Mouse (Mus musculus) midbrain, embryonic 14.5 days (tissue): ENCODE results near the gene Nop2. TPM values are rescaled to one million over a fixed set of nuclear protein-coding genes. Genes with fewer than 3 reads are reported as not detected.

Experiments
- ATAC-seq: fragments of 200-750 bp; cut with Nextera tagmentation; 2 replicates; pipeline ENCODE4 v1.8.0; 2017; ENCODE audit warnings: moderate number of reproducible peaks, moderate library complexity; ENCODE audit not compliant: low FRiP score, low TSS enrichment
- DNase-seq: peaks from one replicate; pipeline ENCODE4 v3.0.0-alpha.2; 2015
- H3K27ac ChIP-seq: fragments of 300-500 bp; sonication (generic); replicated peaks from 2 replicates; pipeline ENCODE4 v1.5.1; 2014; ENCODE audit warnings: mild to moderate bottlenecking, low read depth, low read length, moderate library complexity
- H3K27me3 ChIP-seq: fragments of 300-500 bp; sonication (generic); 2 replicates; pipeline ENCODE4 v1.6.1; 2014; ENCODE audit warnings: low read length, control low read depth, mixed read lengths; ENCODE audit not compliant: control insufficient read depth, insufficient read depth
- H3K36me3 ChIP-seq: fragments of 300-500 bp; sonication (generic); 2 replicates; pipeline ENCODE4 v1.6.1; 2014; ENCODE audit warnings: low read length, control low read depth; ENCODE audit not compliant: control insufficient read depth, insufficient read depth
- H3K4me1 ChIP-seq: fragments of 300-500 bp; sonication (generic); 2 replicates; pipeline ENCODE4 v1.6.1; 2014; ENCODE audit warnings: mild to moderate bottlenecking, antibody characterized with exemption, low read length, control low read depth; ENCODE audit not compliant: control insufficient read depth, insufficient read depth
- H3K4me2 ChIP-seq: fragments of 300-500 bp; sonication (generic); 2 replicates; pipeline ENCODE4 v1.6.1; 2014; ENCODE audit warnings: mild to moderate bottlenecking, low read length, moderate library complexity
- H3K4me3 ChIP-seq: fragments of 300-500 bp; sonication (generic); replicated peaks from 2 replicates; pipeline ENCODE4 v1.5.1; 2014; ENCODE audit warnings: low read depth, low read length
- H3K9ac ChIP-seq: fragments of 300-500 bp; sonication (generic); replicated peaks from 2 replicates; pipeline ENCODE4 v1.6.1; 2014; ENCODE audit warnings: mild to moderate bottlenecking, low read length, moderate library complexity
- H3K9me3 ChIP-seq: fragments of 300-500 bp; sonication (generic); 2 replicates; pipeline ENCODE4 v1.6.1; 2016; ENCODE audit warnings: low read length, control low read depth, mixed read lengths; ENCODE audit not compliant: control insufficient read depth
- WGBS: fragments of 180-500 bp; shearing (Covaris S2); extraction: QIAGEN DNeasy Blood & Tissue Kit; methylation state at CpG from one replicate; pipeline ENCODE4 v1.1.7; 2014; 5-methylcytosine and 5-hydroxymethylcytosine counted together
- polyA plus RNA-seq: library from polyadenylated mRNA; unstranded; fragments of >200 nt; fragmentation: Nextera tagmentation; extraction: Ambion mirVana; gene quantifications from 2 replicates; pipeline ENCODE4 v1.2.1, GENCODE M21; 2014

Nop2 gene
- polyA plus RNA-seq, 1 experiment from 2014 or later, result 46.3 TPM

GRCm38 (mm10) chr6:125145479-125145951, 13.8 kb downstream of the Nop2 start:
- H3K4me3 ChIP-seq, result peak overlapping the region; percentile 74
- H3K9me3 ChIP-seq, result no peaks in the 10 kb centered on the region
- peak overlapping the region; percentile 94 for H3K4me2 ChIP-seq
- peaks cover 32% of the 10 kb centered on the region for H3K36me3 ChIP-seq
- under 1% methylated on average over 35 of the region's 35 CpGs for WGBS
- DNase-seq, result no peak
- peak overlapping the region; percentile 92 for H3K27ac ChIP-seq
- H3K27me3 ChIP-seq, result no peaks in the 10 kb centered on the region
- H3K9ac ChIP-seq, result peak overlapping the region; percentile 78
- peak; percentile 73 for ATAC-seq
- peaks cover 33% of the 10 kb centered on the region for H3K4me1 ChIP-seq

GRCm38 (mm10) chr6:125146148-125146547, 14.4 kb downstream of the Nop2 start:
- H3K9ac ChIP-seq, result peak overlapping the region; percentile 78
- WGBS, result 47% methylated on average over 7 of the region's 7 CpGs
- H3K27me3 ChIP-seq, result no peaks in the 10 kb centered on the region
- H3K27ac ChIP-seq, result no peak overlapping the region; the same call in 1 of the 2 replicates
- H3K36me3 ChIP-seq, result peaks cover 26% of the 10 kb centered on the region
- H3K4me1 ChIP-seq, result peaks cover 33% of the 10 kb centered on the region
- peak overlapping the region; percentile 74 for H3K4me3 ChIP-seq
- DNase-seq, result no peak
- ATAC-seq, result no peak
- no peaks in the 10 kb centered on the region for H3K9me3 ChIP-seq
- peak overlapping the region; percentile 94 for H3K4me2 ChIP-seq

DNA sequence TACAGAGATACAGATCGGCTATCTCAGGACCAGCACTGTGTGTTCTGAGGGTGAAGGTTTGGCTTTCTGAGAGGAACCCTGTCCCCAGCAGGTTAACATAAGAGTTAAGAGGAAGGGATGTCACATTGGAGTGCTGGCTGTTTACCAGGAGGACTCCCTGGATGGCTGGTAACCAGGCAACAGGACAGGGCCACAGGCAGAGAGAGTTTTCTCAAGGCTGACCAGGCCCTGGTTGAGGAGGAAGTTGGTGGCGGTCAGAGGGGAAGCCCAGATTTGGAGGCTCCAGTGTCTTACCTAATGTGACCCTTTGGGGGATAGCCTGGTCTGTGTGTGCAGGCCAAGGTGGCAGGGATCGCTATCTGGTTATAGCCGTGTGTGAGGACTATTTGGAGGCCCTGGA, 15.1 kb downstream of the Nop2 start:
- 0 out of 2 replicates have a peak overlapping the region, but pooled peaks have one; percentile 5 for H3K27ac ChIP-seq
- 78% methylated on average over 4 of the region's 4 CpGs for WGBS
- H3K9ac ChIP-seq, result peak overlapping the region; percentile 42
- H3K36me3 ChIP-seq, result peaks cover 25% of the 10 kb centered on the region
- peak overlapping the region; percentile 74; the same call in 1 of the 2 replicates for H3K4me3 ChIP-seq
- peaks cover 33% of the 10 kb centered on the region for H3K4me1 ChIP-seq
- no peaks in the 10 kb centered on the region for H3K27me3 ChIP-seq
- no peaks in the 10 kb centered on the region for H3K9me3 ChIP-seq
- peak overlapping the region; percentile 94 for H3K4me2 ChIP-seq
- ATAC-seq (no peak), DNase-seq (no peak)

- ATAC-seq, result no peak
- 54% methylated on average over 10 of the region's 10 CpGs for WGBS
Measured at GRCm38 (mm10) chr6:125147329-125147728, 15.6 kb downstream of the Nop2 start.

DNA sequence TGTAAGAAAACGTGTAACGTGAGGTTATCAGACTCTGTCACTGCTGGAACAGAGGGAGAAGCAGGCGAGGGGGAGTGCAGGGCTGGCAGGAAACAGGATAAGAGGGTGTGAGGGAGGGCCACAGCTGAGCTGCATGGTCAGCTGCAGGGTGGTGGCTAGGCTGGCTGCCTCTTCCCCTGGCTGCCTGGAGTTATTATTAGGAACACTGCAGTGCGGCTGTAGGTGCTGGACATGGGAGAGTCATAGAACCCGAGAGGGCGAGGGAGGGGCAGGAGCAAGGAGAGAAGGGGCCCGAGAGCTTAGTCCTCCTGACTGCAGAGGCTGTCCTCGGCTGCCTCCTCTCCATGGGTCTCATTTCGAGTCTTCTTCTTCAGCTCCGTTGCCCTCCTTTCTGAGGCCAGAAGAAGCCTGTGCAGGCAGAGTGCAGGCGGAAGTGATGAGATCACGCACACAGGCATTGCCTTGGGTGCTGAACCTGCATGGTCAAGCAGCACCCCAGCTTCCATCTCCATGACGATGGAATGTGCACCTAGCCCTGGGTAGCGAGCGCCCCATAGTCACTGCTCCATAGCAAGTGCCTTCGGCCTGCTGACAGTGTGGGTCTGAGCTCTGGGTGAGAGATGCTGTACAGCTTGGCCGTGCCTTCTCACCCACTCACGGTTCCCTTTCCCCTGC, 16.7 kb downstream of the Nop2 start:
- Histone ChIP-seq H3K9ac (no peak overlapping the region; the same call in 1 of the 2 replicates), H3K4me3 (no peak overlapping the region), H3K27ac (no peak overlapping the region; the same call in 1 of the 2 replicates), H3K27me3 (no peaks in the 10 kb centered on the region), H3K36me3 (peaks cover 28% of the 10 kb centered on the region), H3K4me2 (peak overlapping the region; percentile 94), H3K4me1 (peaks cover 33% of the 10 kb centered on the region), H3K9me3 (no peaks in the 10 kb centered on the region)
- DNase-seq (no peak), ATAC-seq (no peak)
- WGBS, result 81% methylated on average over 18 of the region's 18 CpGs

More at GRCm38 (mm10) chr6:125147329-125147728, 15.6 kb downstream of the Nop2 start:
- no peak for DNase-seq
- H3K27ac ChIP-seq, result 0 out of 2 replicates have a peak overlapping the region, but pooled peaks have one; percentile 5
- peaks cover 24% of the 10 kb centered on the region for H3K36me3 ChIP-seq
- no peaks in the 10 kb centered on the region for H3K27me3 ChIP-seq
- peak overlapping the region; percentile 42 for H3K9ac ChIP-seq
- H3K4me1 ChIP-seq, result peaks cover 33% of the 10 kb centered on the region
- H3K4me3 ChIP-seq, result peak overlapping the region; percentile 74; the same call in 1 of the 2 replicates
- no peaks in the 10 kb centered on the region for H3K9me3 ChIP-seq
- peak overlapping the region; percentile 94 for H3K4me2 ChIP-seq

GRCm38 (mm10) chr6:125148926-125149568, 17.3 kb downstream of the Nop2 start:
- no peak for DNase-seq
- peak overlapping the region; percentile 26 for H3K27ac ChIP-seq
- no peaks in the 10 kb centered on the region for H3K27me3 ChIP-seq
- H3K4me2 ChIP-seq, result no peak overlapping the region
- no peak for ATAC-seq
- H3K36me3 ChIP-seq, result peaks cover 32% of the 10 kb centered on the region
- 82% methylated on average over 16 of the region's 16 CpGs for WGBS
- no peak overlapping the region for H3K4me3 ChIP-seq
- peaks cover 33% of the 10 kb centered on the region for H3K4me1 ChIP-seq
- no peaks in the 10 kb centered on the region for H3K9me3 ChIP-seq
- H3K9ac ChIP-seq, result no peak overlapping the region; the same call in 1 of the 2 replicates

DNA sequence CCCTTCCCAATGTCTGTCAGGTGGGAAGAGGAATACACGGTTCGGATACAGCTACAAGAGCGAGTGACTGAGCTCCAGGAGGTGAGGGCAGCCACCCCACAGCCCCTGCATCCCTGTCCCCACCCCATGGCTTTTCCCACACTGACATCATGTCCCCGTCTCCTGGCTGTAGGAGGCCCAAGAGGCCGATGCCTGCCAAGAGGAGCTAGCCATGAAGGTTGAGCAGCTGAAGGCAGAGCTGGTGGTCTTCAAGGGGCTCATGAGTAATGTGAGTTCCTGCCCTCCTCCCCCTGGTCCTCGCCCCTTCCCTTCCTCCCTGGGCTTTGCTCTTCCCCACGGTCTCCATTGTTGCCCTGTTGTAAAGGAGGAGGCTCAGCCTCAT, 17.9 kb downstream of the Nop2 start:
- WGBS, result 82% methylated on average over 7 of the region's 7 CpGs
- ATAC-seq, result no peak
- H3K9me3 ChIP-seq, result no peaks in the 10 kb centered on the region
- H3K27ac ChIP-seq, result peak overlapping the region; percentile 26; the same call in 1 of the 2 replicates
- no peak for DNase-seq
- H3K36me3 ChIP-seq, result peaks cover 32% of the 10 kb centered on the region
- H3K4me2 ChIP-seq, result no peak overlapping the region
- H3K4me1 ChIP-seq, result peaks cover 33% of the 10 kb centered on the region
- no peak overlapping the region for H3K4me3 ChIP-seq
- H3K9ac ChIP-seq, result no peak overlapping the region; the same call in 1 of the 2 replicates
- no peaks in the 10 kb centered on the region for H3K27me3 ChIP-seq

DNA sequence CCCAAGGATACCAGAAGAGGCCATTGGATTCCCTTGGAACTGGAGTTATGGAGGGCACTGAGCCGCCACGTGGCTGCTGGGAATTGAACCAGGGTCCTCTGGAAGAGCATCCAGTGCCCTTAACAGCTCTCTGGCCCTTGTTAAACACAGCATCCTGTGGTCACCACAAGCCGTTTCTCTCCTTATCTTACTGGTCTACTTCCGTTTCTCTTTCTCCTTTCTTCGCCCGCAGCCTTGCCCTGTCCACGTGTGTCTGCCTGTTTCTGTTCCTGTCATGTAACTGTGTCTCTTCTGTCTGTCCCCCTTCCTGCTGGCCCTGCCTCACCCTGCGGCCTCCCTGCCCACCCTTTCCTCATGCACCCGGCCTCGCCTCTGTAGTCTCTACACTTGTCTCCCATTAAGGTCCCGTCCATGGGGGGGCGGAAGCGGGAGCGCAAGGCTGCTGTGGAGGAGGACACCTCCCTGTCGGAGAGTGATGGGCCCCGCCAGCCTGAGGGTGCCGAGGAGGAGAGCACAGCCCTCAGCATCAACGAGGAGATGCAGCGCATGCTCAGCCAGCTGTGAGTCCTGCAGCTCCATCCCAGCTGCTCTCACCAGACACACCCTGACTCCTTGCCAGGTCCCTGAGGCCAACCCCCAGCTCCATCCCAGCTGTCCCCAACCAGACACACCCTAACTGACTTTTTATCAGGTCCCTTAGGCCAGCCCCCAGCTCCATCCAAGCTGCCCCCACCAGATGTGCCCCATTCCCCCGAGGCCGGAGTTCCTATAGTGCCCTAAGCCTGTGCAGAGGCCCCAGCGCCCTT, 20.7 kb downstream of the Nop2 start:
- Histone ChIP-seq H3K4me3 (no peak overlapping the region), H3K27me3 (no peaks in the 10 kb centered on the region), H3K9ac (no peak overlapping the region), H3K27ac (no peak overlapping the region), H3K9me3 (no peaks in the 10 kb centered on the region), H3K36me3 (peaks cover 37% of the 10 kb centered on the region), H3K4me1 (peaks cover 14% of the 10 kb centered on the region), H3K4me2 (no peak overlapping the region)
- 87% methylated on average over 22 of the region's 22 CpGs for WGBS
- DNase-seq (no peak), ATAC-seq (no peak)
